Mouse (Mus musculus) lung, adult 18-20 months (tissue): ENCODE measurements at regions not wholly inside any gene's neighbourhood (a gene's known extent, or its start where the extent isn't known, plus 50 kb on each side); places are given as distances from the start of the nearest gene placed in this dataset.

Source experiments
- DNase-seq, 2 experiments: peaks; one replicate each; pipeline ENCODE4 v3.0.0; 2022; ENCODE audit warnings: mixed read lengths in 2 of 2

DNA sequence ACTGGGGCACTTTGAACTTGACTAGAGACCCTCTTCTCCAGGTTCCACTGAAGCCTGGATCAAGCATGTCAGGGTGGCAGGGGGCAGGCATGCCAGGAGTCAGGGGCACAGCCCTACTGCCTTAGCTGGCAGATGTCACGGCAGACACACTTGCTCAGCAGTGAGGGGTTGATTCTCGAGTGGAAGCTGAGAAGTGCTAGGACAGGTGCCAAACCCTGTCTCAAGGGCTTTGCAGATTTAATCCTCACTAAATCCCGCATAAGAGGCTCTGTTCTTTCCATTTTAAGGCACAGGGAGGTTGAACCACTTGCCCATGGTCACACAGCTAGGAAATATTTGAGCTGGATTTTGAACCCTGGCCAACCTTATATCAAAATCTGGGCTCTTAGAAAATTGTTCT lies 223.5 kb upstream of the Mvb12b start:
- DNase-seq: no peak

DNA sequence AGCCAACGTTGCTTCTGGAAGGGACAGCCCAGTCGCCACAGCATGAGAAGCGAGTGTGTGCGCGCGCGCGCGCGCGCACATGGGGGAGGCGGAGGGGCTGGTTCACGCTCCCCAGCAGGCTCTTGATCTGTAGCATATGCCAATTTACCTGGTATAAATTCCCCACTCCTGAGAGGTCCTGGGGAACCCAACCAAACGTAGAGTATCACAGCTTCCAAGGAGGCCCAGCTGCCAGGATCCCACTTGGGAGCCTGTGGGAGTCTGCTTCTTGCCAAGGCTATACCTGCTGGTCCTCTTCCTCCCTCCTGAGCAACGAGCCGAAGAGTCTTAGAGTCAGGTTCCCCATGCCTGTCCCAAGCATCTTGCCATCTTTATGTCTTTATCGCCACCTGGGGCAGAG lies 222.8 kb upstream of the Mvb12b start:
- DNase-seq: no peak

DNA sequence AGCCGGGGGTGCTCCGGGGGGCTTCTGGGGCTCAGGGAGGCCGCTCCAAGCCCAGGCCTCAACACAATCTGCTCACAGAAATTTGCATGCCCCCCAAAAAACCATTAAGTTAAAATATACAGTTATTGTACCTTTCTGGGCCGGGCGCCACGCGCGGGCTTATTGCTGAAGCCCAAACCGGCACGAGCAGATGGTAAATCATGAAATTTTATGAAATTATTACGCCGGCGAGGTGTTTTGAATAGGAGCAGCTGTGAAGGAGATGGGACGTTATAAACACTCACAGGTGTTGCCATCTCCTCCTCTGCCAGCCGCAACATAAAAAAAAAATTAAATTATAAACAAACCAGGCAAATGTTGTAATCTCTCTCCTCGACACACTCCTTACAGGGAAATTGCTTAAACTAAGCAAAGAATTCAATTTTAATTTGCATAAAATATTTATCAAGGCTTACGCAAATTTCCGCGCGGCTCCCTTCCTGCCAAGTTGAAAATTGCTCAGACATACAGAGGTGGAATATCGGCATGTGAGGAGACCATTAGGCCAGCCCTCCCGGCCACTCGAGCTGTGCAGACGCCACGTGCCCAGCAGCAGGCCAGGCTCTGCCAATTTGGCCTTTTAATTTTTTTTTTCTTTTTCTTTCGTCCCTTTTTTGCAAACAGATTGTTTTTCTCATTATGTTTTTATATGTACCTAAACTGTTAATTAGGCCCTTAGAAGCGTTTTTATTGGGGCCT lies 220.0 kb upstream of the Mvb12b start:
- no peak for DNase-seq

DNA sequence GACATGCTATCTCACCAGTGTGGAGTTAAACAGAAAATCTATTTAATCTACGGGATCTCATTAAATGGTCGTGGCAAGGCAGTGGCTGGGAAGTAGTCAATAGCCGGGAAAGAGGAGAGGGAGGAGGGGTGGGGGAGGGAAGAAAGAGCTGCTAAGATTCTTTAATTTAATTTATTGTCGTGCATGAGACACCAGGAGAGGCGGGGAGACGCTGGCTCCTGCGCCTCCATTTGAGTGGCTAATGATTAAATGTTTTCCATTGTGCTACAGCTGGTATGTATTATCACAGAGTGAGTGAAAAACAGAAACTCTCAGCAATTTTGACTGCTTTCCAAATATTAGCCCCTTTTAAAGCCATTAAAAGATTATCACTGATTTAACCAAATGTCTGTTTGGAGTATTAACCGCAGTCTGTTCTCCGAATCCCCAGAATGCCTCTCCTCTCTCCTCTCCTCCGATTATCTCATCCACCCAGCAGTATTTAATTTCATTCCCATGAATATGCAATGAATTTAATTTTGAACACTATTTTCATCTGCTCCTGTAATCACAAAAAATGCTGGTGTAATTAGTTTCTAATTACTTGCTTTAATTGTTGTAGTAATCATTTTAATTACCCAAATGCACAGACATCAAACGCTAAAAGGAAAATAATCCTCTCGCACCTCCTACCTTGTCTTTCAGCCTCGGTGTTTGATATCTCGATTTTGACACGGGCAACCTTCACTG lies 219.3 kb upstream of the Mvb12b start:
- no peak for DNase-seq

DNA sequence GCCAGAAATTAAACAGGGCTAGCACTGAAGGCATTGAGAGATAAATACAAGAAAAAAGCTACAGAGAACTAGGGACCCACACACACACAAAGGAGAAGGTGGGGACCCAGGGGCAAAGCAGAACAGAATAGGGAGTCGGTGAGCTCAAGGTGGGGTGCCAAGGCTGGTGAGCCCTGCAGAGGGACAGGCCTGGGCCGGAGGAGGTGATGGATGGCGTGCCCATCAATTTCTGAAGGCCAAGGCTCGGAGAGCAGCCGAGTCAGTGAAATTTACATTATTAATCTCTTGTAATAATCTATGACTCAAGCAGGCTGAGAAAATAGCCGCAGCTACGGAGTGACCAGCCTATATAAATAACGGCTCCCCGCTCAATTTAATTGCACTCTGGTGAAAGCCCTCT lies 218.5 kb upstream of the Mvb12b start:
- DNase-seq: no peak

DNA sequence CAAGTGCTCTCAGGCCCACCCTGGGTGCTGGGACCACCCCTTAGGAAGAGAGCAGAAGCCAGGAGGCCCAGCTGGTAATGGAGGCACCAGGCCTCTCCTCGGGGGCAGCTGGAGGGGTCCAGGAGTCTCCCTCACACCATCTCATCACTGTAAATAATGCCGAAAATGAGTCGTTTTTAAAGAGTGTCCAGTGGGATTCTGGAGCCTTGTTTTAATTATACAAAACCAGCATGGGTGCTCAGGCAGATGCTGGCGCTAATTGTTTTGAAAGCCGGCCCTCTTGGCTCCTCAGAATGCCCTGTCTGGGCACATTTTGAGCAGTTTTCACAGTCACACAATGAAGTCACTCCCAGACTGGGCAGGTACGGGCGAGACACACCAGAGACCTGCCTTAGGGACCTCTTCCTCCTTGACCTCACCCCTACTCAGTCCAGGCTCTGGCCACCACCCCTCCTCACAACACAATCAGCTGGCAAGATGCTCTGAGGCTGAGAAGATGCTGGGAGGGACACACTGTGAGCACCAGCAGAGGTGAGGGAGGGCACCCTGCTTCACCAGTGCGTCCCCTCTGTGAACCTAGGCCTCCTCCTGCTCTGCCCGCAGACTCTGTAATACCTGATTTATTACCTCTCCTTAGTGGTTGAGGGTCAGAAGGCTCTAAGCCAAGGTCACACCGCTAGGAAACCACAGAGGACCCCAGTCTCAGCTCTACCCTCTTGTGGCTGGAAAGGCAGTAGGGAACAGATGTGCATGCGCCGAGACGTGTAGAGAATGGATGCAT lies 217.7 kb upstream of the Mvb12b start:
- no peak for DNase-seq

DNA sequence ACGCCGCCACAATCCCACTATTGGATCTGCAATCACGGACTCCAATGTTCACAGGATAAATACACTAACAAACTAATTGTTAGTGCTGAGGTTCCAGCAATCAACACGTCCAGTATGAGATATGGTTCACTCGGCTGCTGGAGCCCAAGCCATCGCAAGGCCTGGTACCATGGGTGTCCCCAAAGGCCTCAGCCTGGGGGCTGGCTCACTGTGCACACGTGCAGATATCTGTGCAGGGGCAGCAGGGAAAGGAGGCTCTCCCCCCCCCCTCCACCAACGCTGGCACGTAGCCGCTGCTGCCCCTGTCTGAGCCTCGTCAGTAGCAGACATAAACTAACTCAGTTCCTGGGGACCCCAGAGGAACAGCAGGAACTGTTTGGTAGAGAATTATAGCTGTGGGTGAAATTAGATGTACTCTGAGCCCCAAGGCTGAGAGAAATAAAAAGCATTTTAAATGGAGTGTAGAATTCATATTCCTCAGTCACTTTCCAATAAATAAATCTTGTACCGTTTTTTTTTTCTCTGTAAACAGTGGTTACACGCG lies 210.3 kb upstream of the Mvb12b start:
- no peak for DNase-seq

DNA sequence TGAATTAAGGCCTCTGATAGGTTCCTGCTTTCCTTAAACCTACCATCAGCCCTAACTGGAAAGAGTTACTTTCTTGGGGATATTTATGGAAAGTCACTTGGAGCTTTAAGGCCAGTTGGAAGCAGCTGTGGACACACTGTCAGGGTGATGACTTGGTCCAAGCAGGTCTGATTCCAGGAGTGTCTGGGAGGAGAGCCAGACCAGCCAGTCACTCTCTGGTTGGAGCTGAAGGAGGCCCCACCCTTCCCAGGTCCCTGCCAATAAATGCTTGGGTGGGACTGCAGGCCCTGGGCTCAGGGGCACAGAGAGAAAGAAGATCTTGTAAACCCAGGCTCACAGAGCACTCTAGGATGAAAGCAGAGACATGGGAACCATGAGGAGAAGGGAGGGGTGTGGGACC lies 208.8 kb upstream of the Mvb12b start:
- DNase-seq: no peak

DNA sequence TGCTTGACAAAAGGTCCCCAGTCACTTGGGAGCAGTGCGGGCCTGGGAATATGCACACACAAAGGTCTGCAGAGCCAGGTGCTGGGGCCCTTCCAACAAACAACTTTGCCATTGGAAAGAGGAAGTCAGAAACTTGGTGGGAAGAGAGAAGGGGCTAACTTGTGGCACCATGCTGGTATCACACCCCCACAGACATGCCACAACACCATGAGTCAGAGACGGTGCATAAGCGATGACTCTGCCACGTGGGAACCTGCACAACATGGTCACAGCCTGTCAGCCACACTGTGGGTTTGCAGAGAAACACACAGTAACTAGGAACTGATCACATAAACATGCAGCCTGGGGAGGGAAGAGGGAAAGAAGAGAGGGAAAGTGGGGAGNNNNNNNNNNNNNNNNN lies 201.1 kb upstream of the Mvb12b start:
- DNase-seq: no peak

DNA sequence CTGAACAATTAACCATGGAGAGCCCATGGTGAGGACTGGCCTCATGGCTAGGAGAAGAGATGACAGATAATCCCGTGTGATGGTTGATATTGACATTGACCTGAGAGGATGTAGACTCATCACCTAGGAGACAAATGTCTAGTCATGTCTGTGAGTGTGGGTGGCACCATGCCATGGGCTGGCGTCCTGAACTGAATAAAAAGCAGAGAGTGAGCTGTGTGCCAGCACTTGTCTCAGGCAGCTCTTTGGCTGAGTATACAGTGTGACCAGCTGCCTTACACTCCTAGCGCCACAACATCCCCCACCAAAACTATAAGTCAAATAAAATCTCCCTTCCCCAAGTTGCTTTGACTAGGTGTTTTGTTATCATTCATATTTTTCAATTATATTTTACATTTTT lies 198.4 kb upstream of the Mvb12b start:
- no peak for DNase-seq

DNA sequence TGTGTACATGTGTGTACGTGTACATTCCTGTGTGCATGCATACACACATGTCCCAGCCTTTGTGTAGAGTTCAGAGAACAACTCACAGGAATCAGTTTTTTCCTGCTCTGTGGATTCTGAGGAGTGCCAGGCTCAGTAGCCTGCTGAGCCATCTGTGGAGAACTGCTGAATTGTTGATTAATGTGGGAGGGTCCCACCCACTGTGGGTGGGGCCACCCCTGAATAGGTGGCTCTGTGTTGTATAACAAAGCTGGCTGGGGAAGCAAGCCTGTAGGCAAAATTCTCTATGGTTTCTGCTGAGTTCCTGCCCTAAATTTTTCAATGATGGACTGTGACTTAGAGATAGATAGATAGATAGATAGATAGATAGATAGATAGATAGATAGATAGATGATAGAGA lies 196.8 kb upstream of the Mvb12b start:
- DNase-seq: no peak

DNA sequence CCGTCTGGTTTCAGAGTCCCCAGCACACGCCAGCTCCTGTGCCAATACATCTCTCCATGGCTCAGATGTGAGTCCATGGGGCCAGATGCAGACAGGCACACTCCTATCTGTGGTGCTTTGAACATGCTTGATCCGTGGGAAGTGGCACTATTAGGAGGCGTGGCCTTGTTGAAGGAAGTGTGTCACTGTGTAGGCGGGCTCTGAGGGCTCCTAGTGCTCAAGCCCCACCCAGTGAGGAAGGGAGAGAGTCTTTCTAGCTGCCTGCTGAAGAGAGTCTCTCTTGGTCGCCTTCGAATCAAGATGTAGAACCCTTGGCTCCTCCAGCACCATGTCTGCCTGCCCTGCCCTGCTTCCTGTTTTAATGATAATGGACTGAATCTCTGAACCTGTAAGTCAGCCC lies 194.7 kb upstream of the Mvb12b start:
- DNase-seq: no peak

DNA sequence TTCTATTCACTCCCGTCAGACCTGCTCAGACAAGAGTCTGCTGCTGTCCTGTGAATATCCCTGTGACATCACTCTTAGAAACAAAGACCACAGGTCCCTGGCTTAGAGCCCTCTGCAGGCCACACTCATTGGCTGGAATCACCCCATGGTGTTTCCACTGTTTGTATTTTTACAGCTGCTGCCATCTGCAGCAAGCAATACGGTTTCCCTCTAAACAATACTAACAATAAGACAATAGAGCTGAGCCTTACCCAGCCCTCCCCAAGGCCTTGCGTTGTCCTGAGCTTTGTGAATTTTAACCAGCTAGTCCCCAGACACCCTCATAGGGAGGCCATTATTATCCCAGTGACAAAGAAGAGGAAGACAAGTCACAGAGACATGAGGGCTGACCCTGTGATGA lies 192.4 kb upstream of the Mvb12b start:
- no peak for DNase-seq

DNA sequence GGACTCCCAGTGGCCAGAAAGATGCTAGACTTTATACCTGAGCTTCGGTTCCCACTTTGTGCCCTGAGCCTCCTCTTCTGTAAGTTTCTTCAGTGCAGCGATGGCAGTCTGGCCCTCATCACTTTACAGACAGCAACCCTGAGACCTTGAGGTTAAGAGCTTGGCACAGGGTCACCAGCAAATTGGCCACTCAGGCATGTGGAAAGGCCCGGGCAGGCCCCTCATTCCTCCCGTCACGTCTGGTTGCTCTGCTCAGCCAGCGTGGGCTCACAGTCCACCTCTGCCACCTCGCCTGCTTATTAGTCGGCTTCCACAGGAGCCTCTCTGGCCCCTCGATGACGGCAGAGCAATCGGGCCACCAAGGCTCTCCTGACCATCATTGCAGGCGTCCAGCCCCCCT lies 191.5 kb upstream of the Mvb12b start:
- no peak for DNase-seq

DNA sequence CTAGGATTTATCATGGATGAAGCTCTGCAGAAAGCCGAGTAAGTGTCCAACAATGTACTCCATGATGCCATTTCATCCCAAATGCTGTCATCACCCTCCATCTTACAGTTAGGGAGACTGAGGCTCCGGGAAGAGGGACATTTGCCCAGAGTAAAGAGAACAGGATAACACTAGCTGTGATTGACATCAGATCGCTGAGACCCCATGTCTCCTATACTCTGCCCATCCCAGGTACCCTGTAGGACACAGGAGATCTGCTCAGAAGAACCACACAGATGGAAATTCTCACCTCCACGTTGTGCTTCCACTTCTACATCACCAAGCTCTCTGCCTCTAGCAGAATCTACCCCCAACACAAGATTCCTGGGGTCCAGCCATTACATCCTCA lies 191.1 kb upstream of the Mvb12b start:
- DNase-seq: no peak

DNA sequence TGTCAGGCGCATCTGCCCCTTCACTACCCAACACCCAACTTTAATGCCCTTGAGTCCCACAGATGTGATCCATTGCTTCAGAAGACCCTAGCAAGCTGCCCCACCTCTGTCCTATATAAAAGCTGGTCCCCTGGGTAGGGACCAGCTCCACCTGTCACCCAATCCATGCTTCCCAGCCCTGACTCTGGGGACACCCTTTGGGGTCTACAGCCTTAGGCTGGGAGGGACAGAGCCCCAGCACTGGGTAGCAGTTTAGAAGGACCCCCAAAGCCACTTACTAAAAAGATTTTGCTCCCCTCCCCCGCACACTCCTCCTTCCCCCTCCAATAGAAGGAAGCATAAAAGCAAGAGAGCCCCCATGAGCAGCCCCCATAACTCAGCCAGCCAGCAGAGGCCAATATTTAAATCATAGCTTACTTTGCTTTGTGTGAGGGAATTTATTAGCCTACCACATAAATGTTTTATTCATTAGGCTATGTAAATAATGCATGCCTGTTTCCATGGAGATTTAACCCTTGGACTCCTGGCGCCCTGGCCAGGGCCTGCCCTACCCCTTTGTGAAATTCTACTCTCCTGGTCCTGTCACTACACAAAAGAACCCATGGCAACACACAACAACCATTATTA lies 190.6 kb upstream of the Mvb12b start:
- DNase-seq: no peak

DNA sequence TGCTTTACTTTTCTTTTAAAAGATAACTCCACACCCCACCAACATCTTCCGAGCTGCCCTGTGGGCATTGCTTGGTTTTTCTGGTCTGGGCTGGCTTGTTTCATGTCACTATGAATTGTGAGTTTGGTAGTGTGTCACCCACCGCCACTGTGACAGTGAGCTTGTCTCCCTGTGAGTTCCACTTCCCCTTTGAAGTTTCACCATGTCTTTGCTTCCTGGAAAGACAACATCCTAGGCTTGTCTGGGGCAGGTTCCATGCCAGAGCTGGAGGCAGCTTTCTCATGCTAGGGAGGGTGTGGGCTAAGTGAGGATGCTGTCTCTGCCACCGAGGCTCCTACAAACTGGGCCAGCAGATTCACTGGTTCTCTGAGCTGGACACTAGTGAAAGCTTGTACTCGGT lies 188.6 kb upstream of the Mvb12b start:
- DNase-seq: no peak

DNA sequence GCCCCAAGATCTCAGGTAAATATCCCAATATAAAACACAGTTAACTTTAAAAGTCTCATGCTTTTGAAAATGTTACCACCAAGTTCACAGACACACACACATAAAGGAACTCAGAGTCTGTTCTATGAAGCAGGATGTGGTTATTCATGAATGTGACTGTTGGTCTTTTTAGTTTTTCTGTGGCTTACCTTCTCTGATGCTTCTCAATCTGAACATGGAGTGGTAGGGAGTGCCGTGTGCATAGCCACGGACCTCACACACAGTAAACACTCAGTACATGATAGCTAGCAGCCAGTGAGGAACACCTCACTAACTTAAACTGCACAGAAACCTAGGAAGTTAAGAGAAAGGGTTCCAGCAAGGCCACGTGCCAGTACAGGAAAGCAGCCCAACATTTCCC lies 186.3 kb upstream of the Mvb12b start:
- no peak for DNase-seq

DNA sequence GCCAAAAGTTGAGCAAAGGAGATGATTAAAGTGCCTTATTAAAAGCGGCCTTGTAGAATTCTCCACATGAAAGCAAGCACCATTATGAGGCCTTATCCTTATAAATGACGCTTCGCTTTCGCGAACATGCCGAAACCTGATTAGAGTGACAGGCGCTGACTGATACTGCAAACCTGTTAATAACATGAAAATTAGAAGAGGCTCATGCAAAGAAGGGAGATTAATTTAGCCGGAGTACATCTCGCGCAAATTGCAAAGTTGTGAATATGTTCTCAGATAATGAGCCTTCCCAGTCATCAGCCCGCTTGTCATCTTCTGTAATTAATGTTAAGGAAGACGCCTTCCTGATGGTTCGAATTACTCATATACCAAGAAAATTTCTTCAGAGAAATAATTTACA lies 177.8 kb upstream of the Mvb12b start:
- no peak for DNase-seq

DNA sequence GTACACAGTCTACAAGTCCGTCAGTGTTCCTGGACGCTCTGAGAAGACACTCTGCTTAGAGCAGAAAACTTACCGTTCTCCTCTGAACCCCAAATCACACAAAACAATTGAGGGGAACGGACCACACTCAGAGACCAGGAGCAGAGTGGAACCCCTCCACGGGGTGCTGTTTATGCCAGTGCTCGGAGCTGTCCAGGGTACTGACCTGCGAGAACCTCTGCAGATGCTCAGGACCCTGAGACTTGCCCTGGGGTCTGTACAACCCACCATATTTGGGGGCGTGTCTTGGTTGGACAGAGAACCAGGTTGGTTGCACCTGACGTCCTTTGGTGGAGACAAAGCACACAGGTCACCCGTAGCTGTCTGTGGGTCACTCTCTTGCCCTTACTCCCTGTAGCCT lies 177.3 kb upstream of the Mvb12b start:
- no peak for DNase-seq

DNA sequence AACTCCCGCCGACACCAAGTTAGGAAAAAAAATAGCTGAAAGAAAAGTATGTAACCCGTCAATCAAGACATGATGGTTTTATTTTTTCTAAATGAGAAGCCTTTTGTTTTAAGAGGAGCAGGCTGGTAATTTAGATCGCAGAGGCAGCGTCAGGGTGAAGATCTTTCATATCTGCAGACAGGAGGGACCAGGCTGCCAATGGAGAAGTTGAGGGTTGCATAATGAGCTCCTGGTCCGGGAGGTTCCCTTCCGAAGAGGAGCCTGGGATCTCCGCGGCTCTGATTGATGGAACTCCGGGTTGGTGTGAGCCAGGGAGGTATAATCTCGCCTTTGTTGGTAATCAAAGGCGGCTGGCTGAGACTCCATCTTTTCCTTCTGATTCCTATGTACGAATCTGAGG lies 168.8 kb upstream of the Mvb12b start:
- DNase-seq: no peak

DNA sequence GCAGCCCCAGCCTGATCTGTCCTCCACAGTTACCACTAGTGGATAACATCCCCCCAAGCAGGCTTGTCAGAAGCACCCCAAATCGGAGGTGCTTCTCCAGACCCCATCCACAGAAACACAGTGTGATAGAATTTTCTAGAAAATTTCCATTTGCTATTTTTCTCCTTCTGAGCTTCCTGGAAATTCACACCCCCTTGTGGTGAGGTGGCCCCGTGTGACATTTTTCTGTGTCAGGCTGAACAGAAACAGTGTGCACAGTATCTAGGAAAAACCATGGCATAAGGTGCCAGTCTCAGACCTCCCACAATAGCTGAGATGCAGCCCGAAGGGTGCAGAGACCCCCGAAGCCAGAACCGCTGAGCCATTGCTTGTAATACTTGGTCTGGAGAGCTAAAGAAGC lies 155.3 kb upstream of the Mvb12b start:
- no peak for DNase-seq

DNA sequence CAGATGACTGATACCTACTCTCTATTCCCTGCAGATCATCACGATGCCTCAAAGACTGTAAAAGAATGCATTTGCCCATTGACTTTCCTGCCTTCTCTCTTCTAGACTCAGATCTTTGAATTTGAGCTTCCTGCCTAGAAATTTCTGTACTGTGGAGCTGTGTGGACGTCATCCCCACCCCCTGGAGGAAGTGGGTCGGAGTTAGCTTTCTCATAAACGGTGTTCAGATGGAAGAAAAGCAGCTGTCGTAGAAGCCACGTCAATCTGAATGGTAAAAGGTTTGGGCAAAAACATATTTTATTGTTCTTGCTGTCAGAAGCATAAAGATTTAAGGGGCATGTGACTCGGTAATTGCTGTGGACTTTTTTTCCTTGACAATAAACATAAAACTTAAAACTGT lies 154.6 kb upstream of the Mvb12b start:
- DNase-seq: no peak
